Mouse (Mus musculus) kidney, embryonic 15.5 days (tissue): ENCODE data around the gene Mybphl. TPM values are rescaled to one million over a fixed set of nuclear protein-coding genes. Genes with fewer than 3 reads are reported as not detected.

Experiments
- ATAC-seq: fragments of 200-750 bp; cut with Nextera tagmentation; replicated peaks from 2 replicates; pipeline ENCODE4 v1.8.0; 2017; ENCODE audit warnings: moderate TSS enrichment; ENCODE audit not compliant: low FRiP score
- H3K27ac ChIP-seq: fragments of 300-500 bp; sonication (generic); 2 replicates; pipeline ENCODE4 v1.5.1; 2015; ENCODE audit warnings: mild to moderate bottlenecking, inconsistent platforms
- H3K27me3 ChIP-seq: fragments of 300-500 bp; sonication (generic); 2 replicates; pipeline ENCODE4 v1.6.1; 2015; ENCODE audit warnings: inconsistent platforms
- H3K36me3 ChIP-seq: fragments of 300-500 bp; sonication (generic); 2 replicates; pipeline ENCODE4 v1.6.1; 2015; ENCODE audit warnings: inconsistent platforms
- H3K4me1 ChIP-seq: fragments of 300-500 bp; sonication (generic); 2 replicates; pipeline ENCODE4 v1.6.1; 2015; ENCODE audit warnings: inconsistent platforms
- H3K4me2 ChIP-seq: fragments of 300-500 bp; sonication (generic); 2 replicates; pipeline ENCODE4 v1.6.1; 2015; ENCODE audit warnings: moderate library complexity, mild to moderate bottlenecking, inconsistent platforms
- H3K4me3 ChIP-seq: fragments of 300-500 bp; sonication (generic); replicated peaks from 2 replicates; pipeline ENCODE4 v1.5.1; 2015; ENCODE audit warnings: mild to moderate bottlenecking, inconsistent platforms
- H3K9ac ChIP-seq: fragments of 300-500 bp; sonication (generic); 2 replicates; pipeline ENCODE4 v1.6.1; 2015; ENCODE audit warnings: mild to moderate bottlenecking, inconsistent platforms
- H3K9me3 ChIP-seq: fragments of 300-500 bp; sonication (generic); replicated peaks from 2 replicates; pipeline ENCODE4 v1.6.1; 2016; ENCODE audit warnings: inconsistent platforms
- WGBS: fragments of 180-500 bp; shearing (Covaris S2); methylation state at CpG from one replicate; pipeline ENCODE4 v1.1.7; 2015; ENCODE audit warnings: mixed read lengths; 5-methylcytosine and 5-hydroxymethylcytosine counted together
- polyA plus RNA-seq: library from polyadenylated mRNA; unstranded; fragments of >200 nt; fragmentation: Nextera tagmentation; extraction: Ambion mirVana; gene quantifications from 2 replicates; pipeline ENCODE4 v1.2.1, GENCODE M21; 2015

Mybphl gene
- polyA plus RNA-seq, 1 experiment from 2014 or later, result not detected

GRCm38 (mm10) chr3:108342185-108342584, 22.5 kb upstream of the Mybphl start:
- Histone ChIP-seq H3K4me2 (no peak overlapping the region), H3K9ac (no peak overlapping the region), H3K4me1 (no peaks in the 10 kb centered on the region), H3K27ac (no peak overlapping the region), H3K9me3 (no peaks in the 10 kb centered on the region), H3K36me3 (peaks cover 80% of the 10 kb centered on the region), H3K4me3 (no peak overlapping the region), H3K27me3 (no peaks in the 10 kb centered on the region)
- ATAC-seq, result no peak
- WGBS, result 82% methylated on average over 7 of the region's 7 CpGs

- ATAC-seq, result no peak
- H3K4me3 ChIP-seq, result no peak overlapping the region
- no peaks in the 10 kb centered on the region for H3K27me3 ChIP-seq
- no peaks in the 10 kb centered on the region for H3K4me1 ChIP-seq
- H3K27ac ChIP-seq, result no peak overlapping the region
- no peak overlapping the region for H3K4me2 ChIP-seq
- H3K9ac ChIP-seq, result no peak overlapping the region
- H3K9me3 ChIP-seq, result no peaks in the 10 kb centered on the region
- peaks cover 82% of the 10 kb centered on the region for H3K36me3 ChIP-seq
- WGBS, result 88% methylated on average over 7 of the region's 7 CpGs
Measured at GRCm38 (mm10) chr3:108345855-108346254, 18.9 kb upstream of the Mybphl start.

- no peak overlapping the region for H3K27ac ChIP-seq
- no peak overlapping the region for H3K4me2 ChIP-seq
- ATAC-seq, result no peak
- H3K36me3 ChIP-seq, result peaks cover 76% of the 10 kb centered on the region
- H3K9ac ChIP-seq, result no peak overlapping the region
- no peaks in the 10 kb centered on the region for H3K4me1 ChIP-seq
- no peak overlapping the region for H3K4me3 ChIP-seq
- 81% methylated on average over 9 of the region's 9 CpGs for WGBS
- no peaks in the 10 kb centered on the region for H3K9me3 ChIP-seq
- no peaks in the 10 kb centered on the region for H3K27me3 ChIP-seq
Measured at GRCm38 (mm10) chr3:108348376-108348775, 16.3 kb upstream of the Mybphl start.

- Histone ChIP-seq H3K4me3 (no peak overlapping the region), H3K4me2 (no peak overlapping the region), H3K9me3 (no peaks in the 10 kb centered on the region), H3K27me3 (no peaks in the 10 kb centered on the region), H3K36me3 (peaks cover 68% of the 10 kb centered on the region), H3K9ac (no peak overlapping the region), H3K27ac (no peak overlapping the region), H3K4me1 (peaks cover 6% of the 10 kb centered on the region)
- 87% methylated on average over 3 of the region's 3 CpGs for WGBS
- ATAC-seq, result no peak; the same call in 1 of the 2 replicates
Measured at GRCm38 (mm10) chr3:108355245-108355644, 9.5 kb upstream of the Mybphl start.

- Histone ChIP-seq H3K4me1 (peaks cover 18% of the 10 kb centered on the region), H3K9ac (no peak overlapping the region), H3K4me3 (no peak overlapping the region), H3K27me3 (no peaks in the 10 kb centered on the region), H3K36me3 (peaks cover 50% of the 10 kb centered on the region), H3K27ac (no peak overlapping the region), H3K9me3 (no peaks in the 10 kb centered on the region), H3K4me2 (no peak overlapping the region)
- WGBS, result 67% methylated on average over 10 of the region's 10 CpGs
- ATAC-seq, result no peak
Measured at GRCm38 (mm10) chr3:108357051-108357450, 7.7 kb upstream of the Mybphl start.

GRCm38 (mm10) chr3:108358445-108358844, 6.3 kb upstream of the Mybphl start:
- ATAC-seq, result no peak
- Histone ChIP-seq H3K4me3 (no peak overlapping the region), H3K4me2 (no peak overlapping the region), H3K9ac (no peak overlapping the region), H3K9me3 (no peaks in the 10 kb centered on the region), H3K27ac (no peak overlapping the region), H3K4me1 (peaks cover 18% of the 10 kb centered on the region), H3K27me3 (no peaks in the 10 kb centered on the region), H3K36me3 (peaks cover 43% of the 10 kb centered on the region)
- WGBS, result 71% methylated on average over 6 of the region's 6 CpGs

- peak; percentile 68 for ATAC-seq
- Histone ChIP-seq H3K9ac (no peak overlapping the region), H3K27ac (peak overlapping the region; percentile 76)
Measured at GRCm38 (mm10) chr3:108360894-108361293, 3.8 kb upstream of the Mybphl start.

GRCm38 (mm10) chr3:108363626-108364025, 1.1 kb upstream of the Mybphl start:
- Histone ChIP-seq H3K9me3 (no peaks in the 10 kb centered on the region), H3K36me3 (no peaks in the 10 kb centered on the region), H3K4me2 (no peak overlapping the region), H3K4me1 (peaks cover 27% of the 10 kb centered on the region), H3K9ac (no peak overlapping the region), H3K27ac (no peak overlapping the region), H3K27me3 (no peaks in the 10 kb centered on the region), H3K4me3 (no peak overlapping the region)
- 63% methylated on average over 3 of the region's 3 CpGs for WGBS
- ATAC-seq, result no peak

More at GRCm38 (mm10) chr3:108360894-108361293, 3.8 kb upstream of the Mybphl start:
- Histone ChIP-seq H3K4me2 (no peak overlapping the region), H3K36me3 (peaks cover 19% of the 10 kb centered on the region), H3K27me3 (no peaks in the 10 kb centered on the region), H3K9me3 (no peaks in the 10 kb centered on the region), H3K4me1 (peaks cover 22% of the 10 kb centered on the region), H3K4me3 (no peak overlapping the region)
- WGBS, result 11% methylated on average over 7 of the region's 7 CpGs

- ATAC-seq, result no peak
- 60% methylated on average over 9 of the region's 9 CpGs for WGBS
- no peak overlapping the region for H3K9ac ChIP-seq
- H3K4me3 ChIP-seq, result no peak overlapping the region
- H3K4me1 ChIP-seq, result peaks cover 9% of the 10 kb centered on the region; the same call in 1 of the 2 replicates
- H3K27me3 ChIP-seq, result no peaks in the 10 kb centered on the region
- H3K27ac ChIP-seq, result no peak overlapping the region
- no peaks in the 10 kb centered on the region for H3K36me3 ChIP-seq
- H3K9me3 ChIP-seq, result no peaks in the 10 kb centered on the region
- peak overlapping the region; percentile 21; the same call in 1 of the 2 replicates for H3K4me2 ChIP-seq
Measured at GRCm38 (mm10) chr3:108367173-108367572, 2.5 kb downstream of the Mybphl start.

- Histone ChIP-seq H3K4me2 (no peak overlapping the region), H3K36me3 (no peaks in the 10 kb centered on the region), H3K4me1 (peaks cover 9% of the 10 kb centered on the region; the same call in 1 of the 2 replicates), H3K27me3 (no peaks in the 10 kb centered on the region), H3K9me3 (no peaks in the 10 kb centered on the region), H3K4me3 (no peak overlapping the region), H3K27ac (no peak overlapping the region), H3K9ac (no peak overlapping the region)
- ATAC-seq, result no peak
- 76% methylated on average over 3 of the region's 3 CpGs for WGBS
Measured at GRCm38 (mm10) chr3:108367828-108368227, 3.1 kb downstream of the Mybphl start.

- no peak overlapping the region for H3K4me2 ChIP-seq
- H3K4me3 ChIP-seq, result no peak overlapping the region
- H3K4me1 ChIP-seq, result peaks cover 9% of the 10 kb centered on the region; the same call in 1 of the 2 replicates
- ATAC-seq, result no peak
- no peaks in the 10 kb centered on the region for H3K9me3 ChIP-seq
- no peak overlapping the region for H3K27ac ChIP-seq
- no peaks in the 10 kb centered on the region for H3K27me3 ChIP-seq
- WGBS, result 88% methylated on average over 5 of the region's 5 CpGs
- H3K9ac ChIP-seq, result no peak overlapping the region
- H3K36me3 ChIP-seq, result no peaks in the 10 kb centered on the region
Measured at GRCm38 (mm10) chr3:108368721-108369120, 4.0 kb downstream of the Mybphl start.

- 0 out of 2 replicates have a peak, but pooled peaks cover 3% of the 10 kb centered on the region for H3K4me1 ChIP-seq
- H3K27ac ChIP-seq, result no peak overlapping the region
- no peak overlapping the region for H3K4me3 ChIP-seq
- H3K4me2 ChIP-seq, result no peak overlapping the region
- H3K9ac ChIP-seq, result no peak overlapping the region
- no peak for ATAC-seq
- H3K36me3 ChIP-seq, result no peaks in the 10 kb centered on the region
- H3K27me3 ChIP-seq, result no peaks in the 10 kb centered on the region
- H3K9me3 ChIP-seq, result no peaks in the 10 kb centered on the region
- WGBS, result 76% methylated on average over 3 of the region's 3 CpGs
Measured at GRCm38 (mm10) chr3:108372274-108372673, 7.6 kb downstream of the Mybphl start.

GRCm38 (mm10) chr3:108372691-108373090, 8.0 kb downstream of the Mybphl start:
- Histone ChIP-seq H3K4me3 (no peak overlapping the region), H3K27ac (no peak overlapping the region), H3K4me2 (no peak overlapping the region), H3K9ac (no peak overlapping the region), H3K27me3 (no peaks in the 10 kb centered on the region), H3K36me3 (no peaks in the 10 kb centered on the region), H3K9me3 (no peaks in the 10 kb centered on the region), H3K4me1 (no peaks in the 10 kb centered on the region)
- ATAC-seq, result no peak
- WGBS, result 79% methylated on average over 3 of the region's 3 CpGs
